Mouse (Mus musculus): ENCODE measurements around the gene Prss1. TPM values are rescaled to one million over a fixed set of nuclear protein-coding genes. Genes with fewer than 3 reads are reported as not detected.

Prss1 gene
- polyA plus RNA-seq (2021; fragmentation: Nextera tagmentation) = not detected in 2 replicates
- long read RNA-seq, experiment 1 = 0 reads
- long read RNA-seq, experiment 2 = 0 reads

DNA sequence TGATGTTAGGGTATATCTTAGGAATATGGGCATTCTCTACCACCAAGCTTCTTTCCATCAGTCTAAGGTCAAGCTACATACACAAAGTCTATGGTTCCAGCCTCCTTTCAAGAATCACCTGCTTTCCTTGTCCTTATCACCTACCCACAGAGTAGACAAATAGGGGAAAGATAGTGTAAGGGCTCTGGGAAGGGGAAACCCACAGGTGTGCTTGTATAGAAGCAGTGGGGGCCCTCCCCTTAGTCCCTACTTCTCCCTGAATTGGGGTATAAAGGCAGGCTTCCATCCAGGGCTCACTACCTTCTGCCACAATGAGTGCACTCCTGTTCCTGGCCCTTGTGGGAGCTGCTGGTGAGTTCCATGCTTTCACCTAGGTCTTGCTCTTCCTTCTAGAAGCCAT is at the start of gene Prss1:
Prss1 (plus strand) TSS at position 301 of the 400 bp plus-strand sequence.

DNA sequence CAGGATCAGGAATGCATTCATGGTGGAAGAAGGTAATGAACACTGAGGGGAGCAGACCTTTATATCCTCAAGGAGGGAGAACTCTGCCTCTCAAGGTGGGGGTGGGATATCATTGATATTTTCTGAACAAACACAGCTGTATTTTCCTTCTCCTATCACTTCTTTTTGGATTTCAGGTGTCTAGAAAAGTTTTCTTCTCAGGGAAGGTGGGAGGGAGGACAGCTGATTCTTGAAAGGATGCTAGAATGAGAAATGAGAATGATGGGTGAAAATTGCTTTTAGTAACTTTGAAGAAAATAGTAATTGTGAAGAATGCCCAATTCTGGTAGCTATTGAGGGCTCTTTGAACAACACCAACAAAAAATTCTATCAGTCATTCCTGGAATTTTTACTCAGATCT is 12.7 kb upstream of the Prss1 start, which contains the start of gene Gm10334:
Gm10334 (minus strand) TSS at position 101 of the 400 bp plus-strand sequence.

Other genes starting within 250 kb of the Prss1 start
- gene Try4, start 156.7 kb upstream of the Prss1 start, polyA plus RNA-seq (2021; fragmentation: Nextera tagmentation) = not detected in 2 replicates
- not detected in 2 replicates for gene Try5, start 142.1 kb upstream of the Prss1 start, polyA plus RNA-seq (2021; fragmentation: Nextera tagmentation)
- gene Try10, start 104.8 kb upstream of the Prss1 start, polyA plus RNA-seq (2021; fragmentation: Nextera tagmentation) = not detected in 2 replicates
- not detected in 2 replicates for gene Prss3, start 81.3 kb upstream of the Prss1 start, polyA plus RNA-seq (2021; fragmentation: Nextera tagmentation)
- gene Gm5771, start 66.6 kb upstream of the Prss1 start, polyA plus RNA-seq (2021; fragmentation: Nextera tagmentation) = not detected in 2 replicates
- gene Gm10334, start 12.8 kb upstream of the Prss1 start, polyA plus RNA-seq (2021; fragmentation: Nextera tagmentation) = 0.34 TPM in 1 of 2 replicates, not detected in the other
- not detected in 2 replicates for gene Prss2, start 62.9 kb downstream of the Prss1 start, polyA plus RNA-seq (2021; fragmentation: Nextera tagmentation)
- gene Ephb6, start 146.6 kb downstream of the Prss1 start, polyA plus RNA-seq (2021; fragmentation: Nextera tagmentation) = 36.2 and 39.3 TPM in 2 replicates
- 0.24 and 0.33 TPM in 2 replicates for gene Trpv6, start 177.5 kb downstream of the Prss1 start, polyA plus RNA-seq (2021; fragmentation: Nextera tagmentation)
- not detected in 2 replicates for gene Trpv5, start 221.8 kb downstream of the Prss1 start, polyA plus RNA-seq (2021; fragmentation: Nextera tagmentation)
- gene Llcfc1, start 225.5 kb downstream of the Prss1 start, polyA plus RNA-seq (2021; fragmentation: Nextera tagmentation) = not detected in 2 replicates
- gene Kel, start 245.4 kb downstream of the Prss1 start, polyA plus RNA-seq (2021; fragmentation: Nextera tagmentation) = not detected in 2 replicates

All from layer of hippocampus, adult 6 months (tissue).